Mouse (Mus musculus) brain, adult 10 weeks (tissue): ENCODE data around the gene Il17f. TPM values are rescaled to one million over a fixed set of nuclear protein-coding genes. Genes with fewer than 3 reads are reported as not detected.

Source experiments
- polyA plus RNA-seq: library from polyadenylated mRNA; stranded (reverse); fragments of 350-450 nt; fragmentation: Illumina TruSeq; extraction: RNeasy Lipid Tissue Mini Kit (QIAGEN cat#74804); gene quantifications from one replicate; pipeline ENCODE4 v1.2.3, GENCODE M21; 2015; ENCODE audit warnings: low read depth, low replicate concordance

The Il17f gene
- polyA plus RNA-seq: not detected

GRCm38 (mm10) chr1:20790517-20790916, at the start of gene Il17f:
Gene Il17f, minus strand, starts transcription at chr1:20790617.

GRCm38 (mm10) chr1:20819771-20820605, 29.6 kb upstream of the Il17f start, which contains the start of gene Mcm3:
Gene Mcm3, minus strand, starts transcription at chr1:20820312.

GRCm38 (mm10) chr1:20730903-20731302, 59.5 kb downstream of the Il17f start, which contains the start of gene Il17a:
Gene Il17a, plus strand, starts transcription at chr1:20730905.

Other genes with a start within 250 kb of the Il17f start
- not detected for gene Pkhd1, start 172.6 kb downstream of the Il17f start, polyA plus RNA-seq
- gene Il17a, start 59.7 kb downstream of the Il17f start, polyA plus RNA-seq: not detected
- 2.6 TPM for gene Mcm3, start 29.7 kb upstream of the Il17f start, polyA plus RNA-seq
- gene Paqr8, start 100.0 kb upstream of the Il17f start, polyA plus RNA-seq: 78.2 TPM
- 1.4 TPM for gene Efhc1, start 161.0 kb upstream of the Il17f start, polyA plus RNA-seq